Mouse (Mus musculus): ENCODE results near the gene Dnajb14. TPM values are rescaled to one million over a fixed set of nuclear protein-coding genes. Genes with fewer than 3 reads are reported as not detected.

Dnajb14 gene
- polyA plus RNA-seq, 1 experiment from 2014 or later: 9.6 TPM

DNA sequence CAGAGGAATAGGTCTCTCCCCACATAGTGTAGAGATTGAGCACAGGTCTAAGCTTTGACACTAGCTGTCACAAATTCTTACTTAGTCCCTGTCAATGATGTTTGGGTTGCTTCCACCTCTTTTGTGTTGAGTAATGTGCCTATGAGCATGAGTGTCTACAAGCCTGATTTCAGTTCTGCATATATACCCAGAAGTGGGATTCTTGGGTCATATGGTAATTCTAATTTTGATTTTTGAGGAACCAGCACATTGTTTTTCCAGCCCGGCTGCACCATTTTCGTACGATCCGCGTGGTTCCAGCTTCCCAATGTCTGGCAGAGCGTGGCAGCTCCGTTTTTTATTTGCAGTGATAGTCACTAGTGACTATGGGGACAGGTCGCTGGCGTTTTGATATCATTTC is 1.9 kb downstream of the Dnajb14 start:
- Histone ChIP-seq H3K36me3 (ENCODE audit: control insufficient read depth, insufficient read depth, low read length) (no peaks in the 10 kb centered on the region), H3K9me3 (ENCODE audit: control insufficient read depth, low read length) (no peaks in the 10 kb centered on the region), H3K4me1 (ENCODE audit: control insufficient read depth, insufficient read depth, low read length) (peaks cover 7% of the 10 kb centered on the region), H3K4me2 (ENCODE audit: low read depth, low read length) (no peak overlapping the region), H3K27me3 (replicated peaks; ENCODE audit: control insufficient read depth, insufficient read depth, low read length) (no peaks in the 10 kb centered on the region), H3K9ac (ENCODE audit: low read depth, low read length) (no peak overlapping the region), H3K4me3 (ENCODE audit: low read length) (no peak overlapping the region), H3K27ac (ENCODE audit: low read length) (no peak overlapping the region)
- ATAC-seq: no peak
- 89% methylated on average over 9 of the region's 9 CpGs for WGBS

DNA sequence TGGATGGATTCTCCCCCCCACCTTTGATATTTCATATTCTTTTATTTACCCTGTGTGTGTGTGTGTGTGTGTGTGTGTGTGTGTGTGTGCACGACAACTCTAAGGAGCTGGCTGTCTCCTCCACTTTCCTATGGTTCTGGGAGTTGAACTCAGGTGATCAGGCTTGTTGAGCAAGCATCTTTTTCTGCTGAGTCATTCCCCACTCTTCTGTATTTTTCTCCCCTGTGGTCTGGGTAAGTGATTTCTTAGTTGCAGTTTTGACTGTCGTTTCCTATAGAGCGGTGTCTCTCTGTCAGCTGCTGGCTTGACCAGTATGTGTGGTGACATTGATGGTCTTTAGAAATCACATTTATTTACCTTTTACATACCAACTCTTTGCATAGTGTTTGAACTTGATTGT is 11.8 kb downstream of the Dnajb14 start:
- WGBS: 73% methylated on average over 3 of the region's 3 CpGs
- no peaks in the 10 kb centered on the region for H3K36me3 ChIP-seq (ENCODE audit: control insufficient read depth, insufficient read depth, low read length)
- no peak overlapping the region for H3K4me2 ChIP-seq (ENCODE audit: low read depth, low read length)
- ATAC-seq: 0 out of 2 replicates have a peak, but pooled peaks have one; percentile 21
- H3K4me3 ChIP-seq (ENCODE audit: low read length): no peak overlapping the region
- no peak overlapping the region for H3K27ac ChIP-seq (ENCODE audit: low read length)
- no peaks in the 10 kb centered on the region for H3K9me3 ChIP-seq (ENCODE audit: control insufficient read depth, low read length)
- no peaks in the 10 kb centered on the region for H3K4me1 ChIP-seq (ENCODE audit: control insufficient read depth, insufficient read depth, low read length)
- H3K27me3 ChIP-seq (replicated peaks; ENCODE audit: control insufficient read depth, insufficient read depth, low read length): no peaks in the 10 kb centered on the region
- H3K9ac ChIP-seq (ENCODE audit: low read depth, low read length): no peak overlapping the region

- H3K9me3 ChIP-seq (ENCODE audit: control insufficient read depth, low read length): no peaks in the 10 kb centered on the region
- no peaks in the 10 kb centered on the region for H3K27me3 ChIP-seq (replicated peaks; ENCODE audit: control insufficient read depth, insufficient read depth, low read length)
- no peaks in the 10 kb centered on the region for H3K4me1 ChIP-seq (ENCODE audit: control insufficient read depth, insufficient read depth, low read length)
- no peak overlapping the region for H3K9ac ChIP-seq (ENCODE audit: low read depth, low read length)
- H3K36me3 ChIP-seq (ENCODE audit: control insufficient read depth, insufficient read depth, low read length): no peaks in the 10 kb centered on the region
- H3K27ac ChIP-seq (ENCODE audit: low read length): no peak overlapping the region
- no peak overlapping the region for H3K4me2 ChIP-seq (ENCODE audit: low read depth, low read length)
- WGBS: 79% methylated on average over 4 of the region's 4 CpGs
- H3K4me3 ChIP-seq (ENCODE audit: low read length): no peak overlapping the region
- ATAC-seq: no peak
Observed at GRCm38 (mm10) chr3:137880109-137880748, 12.8 kb downstream of the Dnajb14 start.

- Histone ChIP-seq H3K9ac (ENCODE audit: low read depth, low read length) (no peak overlapping the region), H3K27me3 (replicated peaks; ENCODE audit: control insufficient read depth, insufficient read depth, low read length) (no peaks in the 10 kb centered on the region)
Observed at GRCm38 (mm10) chr3:137881093-137881492, 13.6 kb downstream of the Dnajb14 start.

GRCm38 (mm10) chr3:137887961-137888360 is 20.5 kb downstream of the Dnajb14 start:
- WGBS: 70% methylated on average over 7 of the region's 7 CpGs
- no peak overlapping the region for H3K9ac ChIP-seq (ENCODE audit: low read depth, low read length)
- H3K27me3 ChIP-seq (replicated peaks; ENCODE audit: control insufficient read depth, insufficient read depth, low read length): no peaks in the 10 kb centered on the region
- H3K36me3 ChIP-seq (ENCODE audit: control insufficient read depth, insufficient read depth, low read length): 0 out of 2 replicates have a peak, but pooled peaks cover 7% of the 10 kb centered on the region
- no peak overlapping the region for H3K27ac ChIP-seq (ENCODE audit: low read length)
- H3K9me3 ChIP-seq (ENCODE audit: control insufficient read depth, low read length): 0 out of 2 replicates have a peak, but pooled peaks cover 4% of the 10 kb centered on the region
- no peak for ATAC-seq
- no peaks in the 10 kb centered on the region for H3K4me1 ChIP-seq (ENCODE audit: control insufficient read depth, insufficient read depth, low read length)
- no peak overlapping the region for H3K4me3 ChIP-seq (ENCODE audit: low read length)
- no peak overlapping the region for H3K4me2 ChIP-seq (ENCODE audit: low read depth, low read length)

More at GRCm38 (mm10) chr3:137881093-137881492, 13.6 kb downstream of the Dnajb14 start:
- WGBS: 92% methylated on average over 5 of the region's 5 CpGs
- H3K27ac ChIP-seq (ENCODE audit: low read length): no peak overlapping the region
- no peak overlapping the region for H3K4me2 ChIP-seq (ENCODE audit: low read depth, low read length)
- ATAC-seq: no peak
- H3K4me3 ChIP-seq (ENCODE audit: low read length): no peak overlapping the region
- no peaks in the 10 kb centered on the region for H3K9me3 ChIP-seq (ENCODE audit: control insufficient read depth, low read length)
- H3K36me3 ChIP-seq (ENCODE audit: control insufficient read depth, insufficient read depth, low read length): no peaks in the 10 kb centered on the region
- no peaks in the 10 kb centered on the region for H3K4me1 ChIP-seq (ENCODE audit: control insufficient read depth, insufficient read depth, low read length)

DNA sequence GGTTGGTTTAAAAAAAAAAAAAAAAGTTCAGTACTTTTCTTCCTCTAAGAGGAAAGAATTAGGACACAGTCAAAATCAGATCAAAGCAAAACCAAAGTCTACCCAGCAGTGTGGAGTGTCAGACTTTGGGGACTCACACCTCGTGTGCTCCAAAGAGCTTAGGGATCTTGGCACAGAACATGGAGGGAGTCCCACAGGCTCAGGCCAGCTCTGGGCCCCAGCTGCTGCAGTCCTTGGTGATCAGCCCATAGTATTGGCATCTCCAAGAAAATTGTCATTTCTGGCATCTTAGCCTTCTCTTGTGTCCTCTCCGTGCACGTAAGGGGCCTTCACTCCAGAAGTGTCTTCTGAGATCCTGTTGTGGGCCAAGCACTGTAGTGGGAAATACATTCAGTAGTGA is 23.6 kb downstream of the Dnajb14 start:
- ATAC-seq: no peak
- Histone ChIP-seq H3K4me3 (ENCODE audit: low read length) (no peak overlapping the region), H3K27me3 (replicated peaks; ENCODE audit: control insufficient read depth, insufficient read depth, low read length) (no peaks in the 10 kb centered on the region), H3K4me1 (ENCODE audit: control insufficient read depth, insufficient read depth, low read length) (no peaks in the 10 kb centered on the region), H3K4me2 (ENCODE audit: low read depth, low read length) (no peak overlapping the region), H3K36me3 (ENCODE audit: control insufficient read depth, insufficient read depth, low read length) (peaks cover 13% of the 10 kb centered on the region), H3K9me3 (ENCODE audit: control insufficient read depth, low read length) (0 out of 2 replicates have a peak, but pooled peaks cover 4% of the 10 kb centered on the region), H3K27ac (ENCODE audit: low read length) (no peak overlapping the region), H3K9ac (ENCODE audit: low read depth, low read length) (no peak overlapping the region)
- WGBS: 81% methylated on average over 3 of the region's 3 CpGs

- 90% methylated on average over 4 of the region's 4 CpGs for WGBS
- H3K4me3 ChIP-seq (ENCODE audit: low read length): no peak overlapping the region
- H3K4me2 ChIP-seq (ENCODE audit: low read depth, low read length): no peak overlapping the region
- peaks cover 13% of the 10 kb centered on the region for H3K36me3 ChIP-seq (ENCODE audit: control insufficient read depth, insufficient read depth, low read length)
- no peaks in the 10 kb centered on the region for H3K27me3 ChIP-seq (replicated peaks; ENCODE audit: control insufficient read depth, insufficient read depth, low read length)
- 0 out of 2 replicates have a peak, but pooled peaks cover 4% of the 10 kb centered on the region for H3K9me3 ChIP-seq (ENCODE audit: control insufficient read depth, low read length)
- H3K27ac ChIP-seq (ENCODE audit: low read length): no peak overlapping the region
- no peak for ATAC-seq
- no peaks in the 10 kb centered on the region for H3K4me1 ChIP-seq (ENCODE audit: control insufficient read depth, insufficient read depth, low read length)
- no peak overlapping the region for H3K9ac ChIP-seq (ENCODE audit: low read depth, low read length)
Observed at GRCm38 (mm10) chr3:137892118-137892517, 24.6 kb downstream of the Dnajb14 start.

DNA sequence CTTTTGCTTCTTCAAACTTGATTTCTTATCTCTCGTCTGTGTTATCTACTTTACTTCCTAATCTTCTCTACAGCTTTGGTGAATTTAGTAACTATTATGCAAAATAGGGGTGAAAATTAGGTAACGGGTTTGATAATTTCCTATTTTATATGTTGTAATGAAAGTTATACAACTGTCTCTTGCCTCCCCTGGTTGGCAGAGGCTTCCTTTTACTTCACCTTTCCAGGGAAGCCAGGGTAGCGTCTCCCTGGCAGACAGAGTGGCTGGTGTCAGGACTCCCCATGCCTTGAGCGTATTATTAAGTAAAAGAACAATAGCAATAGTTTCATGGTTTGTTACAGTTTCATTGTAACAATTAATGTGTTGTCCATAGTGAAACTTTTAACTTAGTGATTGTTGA is 26.3 kb downstream of the Dnajb14 start:
- no peak overlapping the region for H3K4me3 ChIP-seq (ENCODE audit: low read length)
- no peak overlapping the region for H3K4me2 ChIP-seq (ENCODE audit: low read depth, low read length)
- peaks cover 10% of the 10 kb centered on the region for H3K36me3 ChIP-seq (ENCODE audit: control insufficient read depth, insufficient read depth, low read length)
- H3K27me3 ChIP-seq (replicated peaks; ENCODE audit: control insufficient read depth, insufficient read depth, low read length): no peaks in the 10 kb centered on the region
- ATAC-seq: no peak
- no peak overlapping the region for H3K27ac ChIP-seq (ENCODE audit: low read length)
- H3K9me3 ChIP-seq (ENCODE audit: control insufficient read depth, low read length): 0 out of 2 replicates have a peak, but pooled peaks cover 4% of the 10 kb centered on the region
- H3K4me1 ChIP-seq (ENCODE audit: control insufficient read depth, insufficient read depth, low read length): no peaks in the 10 kb centered on the region
- 89% methylated on average over 4 of the region's 4 CpGs for WGBS
- H3K9ac ChIP-seq (ENCODE audit: low read depth, low read length): no peak overlapping the region

GRCm38 (mm10) chr3:137895196-137895595 is 27.7 kb downstream of the Dnajb14 start:
- H3K4me1 ChIP-seq (ENCODE audit: control insufficient read depth, insufficient read depth, low read length): no peaks in the 10 kb centered on the region
- no peak overlapping the region for H3K27ac ChIP-seq (ENCODE audit: low read length)
- H3K36me3 ChIP-seq (ENCODE audit: control insufficient read depth, insufficient read depth, low read length): peaks cover 6% of the 10 kb centered on the region
- no peak overlapping the region for H3K4me3 ChIP-seq (ENCODE audit: low read length)
- H3K9ac ChIP-seq (ENCODE audit: low read depth, low read length): no peak overlapping the region
- no peaks in the 10 kb centered on the region for H3K9me3 ChIP-seq (ENCODE audit: control insufficient read depth, low read length)
- no peak overlapping the region for H3K4me2 ChIP-seq (ENCODE audit: low read depth, low read length)
- H3K27me3 ChIP-seq (replicated peaks; ENCODE audit: control insufficient read depth, insufficient read depth, low read length): no peaks in the 10 kb centered on the region
- whole genome bisulfite sequencing: 93% methylated on average over 3 of the region's 3 CpGs
- ATAC-seq: no peak

DNA sequence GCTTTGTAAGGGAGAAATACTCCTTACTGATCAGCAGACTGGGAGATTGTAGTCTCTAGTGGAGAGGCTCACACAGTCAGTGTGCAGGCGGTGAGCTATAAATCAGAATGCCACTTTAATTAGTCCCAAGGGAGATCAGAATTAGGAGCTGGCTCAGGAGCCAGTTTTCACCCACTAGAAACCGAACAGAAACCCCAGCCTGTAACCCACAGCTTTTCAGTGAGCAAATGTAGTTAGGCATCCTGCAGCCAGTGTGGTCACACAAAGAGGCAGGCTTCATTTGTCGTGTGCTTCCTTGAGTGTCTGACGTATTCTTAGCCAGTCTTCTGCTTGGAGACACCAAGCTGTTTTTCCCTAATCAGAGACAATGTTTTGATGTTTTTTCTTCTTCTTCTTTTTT is 28.9 kb downstream of the Dnajb14 start:
- Histone ChIP-seq H3K4me2 (ENCODE audit: low read depth, low read length) (no peak overlapping the region), H3K4me3 (ENCODE audit: low read length) (no peak overlapping the region), H3K9me3 (ENCODE audit: control insufficient read depth, low read length) (no peaks in the 10 kb centered on the region), H3K27me3 (replicated peaks; ENCODE audit: control insufficient read depth, insufficient read depth, low read length) (no peaks in the 10 kb centered on the region), H3K9ac (ENCODE audit: low read depth, low read length) (no peak overlapping the region), H3K4me1 (ENCODE audit: control insufficient read depth, insufficient read depth, low read length) (no peaks in the 10 kb centered on the region), H3K27ac (ENCODE audit: low read length) (no peak overlapping the region), H3K36me3 (ENCODE audit: control insufficient read depth, insufficient read depth, low read length) (peaks cover 6% of the 10 kb centered on the region)
- no peak for ATAC-seq
- 79% methylated on average over 4 of the region's 4 CpGs for WGBS

Data from intestine, embryonic 16.5 days (tissue).